Mouse (Mus musculus): Measurements from ENCODE around the gene Scml4. TPM values are rescaled to one million over a fixed set of nuclear protein-coding genes. Genes with fewer than 3 reads are reported as not detected.

The Scml4 gene
- total and polyA plus RNA-seq, 3 experiments, result 0.84 to 1.3 (median 1.3) TPM

- Histone ChIP-seq H3K4me1 (ENCODE audit: control insufficient read depth, insufficient read depth, low read length) (peaks cover 1% of the 10 kb centered on the region; the same call in 1 of the 2 replicates), H3K79me2 (replicated peaks; ENCODE audit: control insufficient read depth, insufficient read depth, low read length) (no peaks in the 10 kb centered on the region), H3K36me3 (ENCODE audit: control insufficient read depth, insufficient read depth, low read length) (no peaks in the 10 kb centered on the region), H3K27me3 (ENCODE audit: control insufficient read depth, insufficient read depth, low read length) (no peaks in the 10 kb centered on the region), H3K4me3 (no peak overlapping the region), H3K27ac (no peak overlapping the region), H3K9ac (ENCODE audit: low read depth, low read length) (no peak overlapping the region)
- 91% methylated on average over 7 of the region's 7 CpGs for WGBS
- intact Hi-C loops (cut with DNase I), result no loop called here
- TF ChIP-seq POLR2A (IDR thresholded peaks at IDR 0.05; ENCODE audit: insufficient read depth, low read depth, low read length), result no peak
- TF ChIP-seq CTCF (IDR thresholded peaks at IDR 0.05), result no peak
- TF ChIP-seq EP300 (IDR thresholded peaks at IDR 0.05; ENCODE audit: insufficient read depth, low read depth, low read length), result no peak
- no peak for DNase-seq
Measured at GRCm38 (mm10) chr10:42873077-42873595, 13.0 kb downstream of the Scml4 start.

DNA sequence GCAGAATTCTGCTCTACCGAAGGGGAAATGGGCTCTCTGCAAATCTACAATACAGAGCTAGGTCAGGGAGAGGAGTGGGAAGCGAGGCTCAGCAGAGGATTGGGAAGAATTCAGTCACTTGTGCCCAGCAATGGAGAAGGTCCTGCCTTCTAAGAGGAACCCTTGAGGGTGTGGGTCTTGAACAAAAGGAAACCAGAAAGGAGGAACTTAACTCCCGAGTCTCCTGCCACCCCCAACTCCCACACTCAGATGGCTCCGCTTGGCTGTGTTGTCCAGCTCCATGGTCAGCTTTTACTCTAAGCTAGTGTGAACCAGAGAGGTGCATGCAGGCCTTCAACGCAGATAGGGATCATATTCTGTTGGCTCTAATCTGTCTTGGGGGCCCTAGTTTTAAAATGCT lies 16.0 kb downstream of the Scml4 start:
- TF ChIP-seq CTCF (IDR thresholded peaks at IDR 0.05), result no peak
- intact Hi-C loops (cut with DNase I), result no loop called here
- no peak overlapping the region for H3K4me3 ChIP-seq
- peaks cover 1% of the 10 kb centered on the region; the same call in 1 of the 2 replicates for H3K4me1 ChIP-seq (ENCODE audit: control insufficient read depth, insufficient read depth, low read length)
- H3K36me3 ChIP-seq (ENCODE audit: control insufficient read depth, insufficient read depth, low read length), result no peaks in the 10 kb centered on the region
- H3K27me3 ChIP-seq (ENCODE audit: control insufficient read depth, insufficient read depth, low read length), result no peaks in the 10 kb centered on the region
- WGBS, result 59% methylated on average over 5 of the region's 5 CpGs
- no peaks in the 10 kb centered on the region for H3K79me2 ChIP-seq (replicated peaks; ENCODE audit: control insufficient read depth, insufficient read depth, low read length)
- no peak overlapping the region for H3K27ac ChIP-seq
- H3K9ac ChIP-seq (ENCODE audit: low read depth, low read length), result no peak overlapping the region
- DNase-seq, result no peak

DNA sequence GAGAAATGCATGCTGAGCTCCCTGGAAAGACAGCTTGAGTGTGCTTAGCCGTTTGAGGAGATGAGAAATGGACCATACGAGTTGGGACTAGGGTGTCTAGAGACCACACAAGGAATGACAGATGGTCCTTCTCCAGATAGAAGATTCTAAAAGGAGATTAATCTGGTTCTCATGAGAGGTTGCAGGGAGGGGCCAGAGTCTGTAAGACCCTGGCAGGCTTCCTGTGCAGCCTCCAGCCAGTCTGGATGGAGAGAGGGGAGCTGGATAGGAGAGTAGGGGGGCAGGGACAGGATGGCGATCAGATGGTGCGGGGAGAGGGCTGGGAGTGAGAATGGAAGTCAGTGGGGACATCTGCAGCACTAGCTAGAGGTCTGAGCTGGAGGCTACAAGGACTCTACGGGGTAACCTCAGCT lies 19.1 kb downstream of the Scml4 start:
- intact Hi-C loops (cut with DNase I), result no loop called here
- WGBS, result 56% methylated on average over 5 of the region's 5 CpGs

GRCm38 (mm10) chr10:42879682-42880081 lies 19.5 kb downstream of the Scml4 start:
- Histone ChIP-seq H3K36me3 (ENCODE audit: control insufficient read depth, insufficient read depth, low read length) (no peaks in the 10 kb centered on the region), H3K27ac (no peak overlapping the region), H3K79me2 (replicated peaks; ENCODE audit: control insufficient read depth, insufficient read depth, low read length) (no peaks in the 10 kb centered on the region), H3K4me3 (no peak overlapping the region), H3K9ac (ENCODE audit: low read depth, low read length) (no peak overlapping the region), H3K27me3 (ENCODE audit: control insufficient read depth, insufficient read depth, low read length) (no peaks in the 10 kb centered on the region), H3K4me1 (ENCODE audit: control insufficient read depth, insufficient read depth, low read length) (peaks cover 1% of the 10 kb centered on the region; the same call in 1 of the 2 replicates)
- TF ChIP-seq CTCF (IDR thresholded peaks at IDR 0.05), result no peak
- TF ChIP-seq POLR2A (IDR thresholded peaks at IDR 0.05; ENCODE audit: insufficient read depth, low read depth, low read length), result no peak
- no peak for TF ChIP-seq EP300 (IDR thresholded peaks at IDR 0.05; ENCODE audit: insufficient read depth, low read depth, low read length)
- intact Hi-C loops (cut with DNase I), result no loop called here
- no peak for DNase-seq
- 56% methylated on average over 5 of the region's 5 CpGs for WGBS

More for the DNA sequence above, 19.1 kb downstream of the Scml4 start:
- H3K4me1 ChIP-seq (ENCODE audit: control insufficient read depth, insufficient read depth, low read length), result peaks cover 1% of the 10 kb centered on the region; the same call in 1 of the 2 replicates
- no peak overlapping the region for H3K4me3 ChIP-seq
- no peak overlapping the region for H3K27ac ChIP-seq
- H3K9ac ChIP-seq (ENCODE audit: low read depth, low read length), result no peak overlapping the region
- no peaks in the 10 kb centered on the region for H3K79me2 ChIP-seq (replicated peaks; ENCODE audit: control insufficient read depth, insufficient read depth, low read length)
- no peaks in the 10 kb centered on the region for H3K36me3 ChIP-seq (ENCODE audit: control insufficient read depth, insufficient read depth, low read length)
- H3K27me3 ChIP-seq (ENCODE audit: control insufficient read depth, insufficient read depth, low read length), result no peaks in the 10 kb centered on the region
- TF ChIP-seq POLR2A (IDR thresholded peaks at IDR 0.05; ENCODE audit: insufficient read depth, low read depth, low read length) (no peak), EP300 (IDR thresholded peaks at IDR 0.05; ENCODE audit: insufficient read depth, low read depth, low read length) (no peak), CTCF (IDR thresholded peaks at IDR 0.05) (no peak)
- DNase-seq, result no peak

DNA sequence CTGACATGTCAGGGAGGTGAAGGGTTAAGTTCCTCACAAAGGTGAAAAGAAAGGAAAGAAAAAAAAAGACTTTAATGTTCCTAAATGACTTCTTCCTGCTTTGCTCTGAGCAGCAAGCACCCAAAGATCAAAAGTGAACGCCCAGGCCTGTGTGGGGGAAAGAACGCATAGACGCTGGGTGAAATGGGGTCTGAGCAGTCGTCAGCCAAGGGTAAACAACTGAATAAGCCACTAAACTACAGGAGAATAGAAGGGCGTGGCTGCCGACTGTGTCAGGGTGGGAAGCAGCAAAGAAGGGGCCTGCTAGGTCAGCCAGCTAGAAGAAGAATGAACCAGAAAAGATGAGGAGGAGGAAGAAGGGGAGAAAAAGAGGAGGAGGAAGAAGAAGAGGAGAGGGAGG lies 26.9 kb downstream of the Scml4 start:
- H3K4me3 ChIP-seq, result no peak overlapping the region
- no peaks in the 10 kb centered on the region for H3K36me3 ChIP-seq (ENCODE audit: control insufficient read depth, insufficient read depth, low read length)
- no peak overlapping the region for H3K9ac ChIP-seq (ENCODE audit: low read depth, low read length)
- peaks cover 1% of the 10 kb centered on the region for H3K4me1 ChIP-seq (ENCODE audit: control insufficient read depth, insufficient read depth, low read length)
- DNase-seq, result no peak
- TF ChIP-seq CTCF (IDR thresholded peaks at IDR 0.05) (no peak), POLR2A (IDR thresholded peaks at IDR 0.05; ENCODE audit: insufficient read depth, low read depth, low read length) (no peak), EP300 (IDR thresholded peaks at IDR 0.05; ENCODE audit: insufficient read depth, low read depth, low read length) (no peak)
- no peak overlapping the region for H3K27ac ChIP-seq
- 41% methylated on average over 6 of the region's 6 CpGs for WGBS
- H3K27me3 ChIP-seq (ENCODE audit: control insufficient read depth, insufficient read depth, low read length), result no peaks in the 10 kb centered on the region
- intact Hi-C loops (cut with DNase I), result no loop called here
- H3K79me2 ChIP-seq (replicated peaks; ENCODE audit: control insufficient read depth, insufficient read depth, low read length), result no peaks in the 10 kb centered on the region

- no peak overlapping the region for H3K4me3 ChIP-seq
- DNase-seq, result no peak
- no peaks in the 10 kb centered on the region for H3K79me2 ChIP-seq (replicated peaks; ENCODE audit: control insufficient read depth, insufficient read depth, low read length)
- TF ChIP-seq CTCF (IDR thresholded peaks at IDR 0.05) (no peak), POLR2A (IDR thresholded peaks at IDR 0.05; ENCODE audit: insufficient read depth, low read depth, low read length) (no peak), EP300 (IDR thresholded peaks at IDR 0.05; ENCODE audit: insufficient read depth, low read depth, low read length) (no peak)
- intact Hi-C loops (cut with DNase I), result no loop called here
- H3K9ac ChIP-seq (ENCODE audit: low read depth, low read length), result no peak overlapping the region
- H3K4me1 ChIP-seq (ENCODE audit: control insufficient read depth, insufficient read depth, low read length), result peaks cover 1% of the 10 kb centered on the region
- WGBS, result 66% methylated on average over 5 of the region's 5 CpGs
- no peaks in the 10 kb centered on the region for H3K36me3 ChIP-seq (ENCODE audit: control insufficient read depth, insufficient read depth, low read length)
- H3K27ac ChIP-seq, result no peak overlapping the region
- no peaks in the 10 kb centered on the region for H3K27me3 ChIP-seq (ENCODE audit: control insufficient read depth, insufficient read depth, low read length)
Measured at GRCm38 (mm10) chr10:42888241-42888640, 28.1 kb downstream of the Scml4 start.
